Mouse (Mus musculus) E14TG2a.4 (cell line): ENCODE data around the gene Tcl1b1.
"Not testable (repeated sequence)": the region's sequence is repeated elsewhere in the genome, so short reads cannot be mapped to it uniquely, and the experiment has no call there.

ENCODE experiments used
- CTCF ChIP-seq: conservative IDR thresholded peaks from 2 replicates; pipeline ENCODE4 v1.5.1; 2014; ENCODE audit warnings: low read length
- NANOG ChIP-seq: IDR thresholded peaks from 2 replicates; pipeline ENCODE4 v1.6.1; 2014; ENCODE audit warnings: borderline replicate concordance, low read length, mixed read lengths

DNA sequence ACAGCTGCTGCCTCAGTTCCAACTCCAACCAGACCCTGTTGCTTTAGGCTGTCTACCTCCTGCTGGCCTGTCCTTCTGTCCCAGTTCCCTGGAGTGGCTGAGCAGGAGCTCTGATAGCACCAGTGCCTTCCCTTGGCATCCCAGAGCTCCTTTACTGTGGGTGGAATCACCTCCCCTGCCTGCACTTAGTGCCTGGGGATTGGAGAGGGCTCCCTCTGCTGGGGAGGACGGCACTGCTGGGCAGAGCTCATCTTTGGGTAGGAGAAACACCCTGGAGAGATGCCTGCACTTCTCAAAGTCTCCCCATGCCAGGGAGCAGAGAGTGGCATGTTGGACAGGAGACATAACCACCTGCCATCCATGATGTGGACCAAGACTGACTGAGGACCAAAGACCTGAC is 14.6 kb upstream of the Tcl1b1 start:
- TF ChIP-seq CTCF, NANOG: not testable (repeated sequence)
